Mouse (Mus musculus): ENCODE data around the gene Cldn5. TPM values are rescaled to one million over a fixed set of nuclear protein-coding genes. Genes with fewer than 3 reads are reported as not detected.

Cldn5 gene
- polyA plus RNA-seq, 1 experiment from 2014 or later: 128 TPM

DNA sequence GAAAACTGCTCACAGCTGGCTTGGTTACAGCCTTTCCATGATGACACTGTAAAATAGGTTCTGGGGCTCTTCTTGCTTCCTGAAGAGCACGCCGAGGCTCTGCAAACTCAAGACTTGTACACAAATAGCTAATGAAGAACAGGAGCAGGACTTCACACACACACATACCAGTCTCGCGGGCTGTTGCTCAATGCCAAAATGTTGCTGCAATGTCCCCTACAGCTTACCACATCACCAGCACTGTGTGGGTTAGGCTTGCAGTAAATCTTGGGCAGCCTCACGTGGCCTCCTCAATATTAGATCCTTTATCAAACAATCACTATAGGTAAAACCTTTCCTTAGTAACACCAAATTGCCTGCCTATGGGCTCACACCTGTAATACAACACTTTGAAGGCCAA lies 32.4 kb downstream of the Cldn5 start:
- 93% methylated on average over 5 of the region's 5 CpGs for WGBS
- H3K9me3 ChIP-seq (ENCODE audit: low read length): no peaks in the 10 kb centered on the region
- H3K36me3 ChIP-seq (ENCODE audit: insufficient read depth, low read length): peaks cover 35% of the 10 kb centered on the region
- no peak overlapping the region for H3K4me3 ChIP-seq (ENCODE audit: low read length)
- H3K4me1 ChIP-seq (ENCODE audit: insufficient read depth, low read length): peaks cover 16% of the 10 kb centered on the region
- no peak overlapping the region for H3K4me2 ChIP-seq (replicated peaks; ENCODE audit: low read depth, low read length)
- H3K27me3 ChIP-seq (ENCODE audit: insufficient read depth, low read length): no peaks in the 10 kb centered on the region
- no peak overlapping the region for H3K27ac ChIP-seq (ENCODE audit: low read length)
- ATAC-seq (ENCODE audit: low FRiP score, low TSS enrichment): no peak
- no peak overlapping the region for H3K9ac ChIP-seq (replicated peaks; ENCODE audit: low read length)

DNA sequence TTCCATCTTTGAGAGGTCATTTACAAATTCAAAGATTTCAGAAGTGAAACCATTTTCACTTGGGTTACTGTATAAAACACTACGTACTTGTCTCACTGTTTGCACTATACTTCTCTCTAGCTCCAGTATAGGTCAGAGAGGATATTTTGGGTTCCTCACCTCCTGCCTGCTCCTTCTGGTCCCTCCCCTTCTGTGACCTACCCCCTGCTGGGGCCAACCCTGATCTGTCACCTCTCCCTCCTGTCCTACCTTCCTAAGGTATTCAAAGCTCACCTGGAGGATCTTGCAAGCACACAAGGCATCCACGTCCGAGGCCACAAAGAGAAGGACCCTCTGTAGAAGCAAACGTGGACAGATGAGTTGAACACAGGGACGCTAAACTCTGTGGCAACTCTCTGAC lies 34.4 kb downstream of the Cldn5 start:
- Histone ChIP-seq H3K4me1 (ENCODE audit: insufficient read depth, low read length) (peaks cover 16% of the 10 kb centered on the region), H3K27me3 (ENCODE audit: insufficient read depth, low read length) (no peaks in the 10 kb centered on the region), H3K4me3 (ENCODE audit: low read length) (peak overlapping the region; percentile 87), H3K9ac (replicated peaks; ENCODE audit: low read length) (peak overlapping the region; percentile 91), H3K9me3 (ENCODE audit: low read length) (no peaks in the 10 kb centered on the region), H3K4me2 (replicated peaks; ENCODE audit: low read depth, low read length) (peak overlapping the region; percentile 88), H3K27ac (ENCODE audit: low read length) (no peak overlapping the region; the same call in 1 of the 2 replicates), H3K36me3 (ENCODE audit: insufficient read depth, low read length) (peaks cover 29% of the 10 kb centered on the region)
- peak; percentile 32 for ATAC-seq (ENCODE audit: low FRiP score, low TSS enrichment)
- 7% methylated on average over 5 of the region's 5 CpGs for WGBS

DNA sequence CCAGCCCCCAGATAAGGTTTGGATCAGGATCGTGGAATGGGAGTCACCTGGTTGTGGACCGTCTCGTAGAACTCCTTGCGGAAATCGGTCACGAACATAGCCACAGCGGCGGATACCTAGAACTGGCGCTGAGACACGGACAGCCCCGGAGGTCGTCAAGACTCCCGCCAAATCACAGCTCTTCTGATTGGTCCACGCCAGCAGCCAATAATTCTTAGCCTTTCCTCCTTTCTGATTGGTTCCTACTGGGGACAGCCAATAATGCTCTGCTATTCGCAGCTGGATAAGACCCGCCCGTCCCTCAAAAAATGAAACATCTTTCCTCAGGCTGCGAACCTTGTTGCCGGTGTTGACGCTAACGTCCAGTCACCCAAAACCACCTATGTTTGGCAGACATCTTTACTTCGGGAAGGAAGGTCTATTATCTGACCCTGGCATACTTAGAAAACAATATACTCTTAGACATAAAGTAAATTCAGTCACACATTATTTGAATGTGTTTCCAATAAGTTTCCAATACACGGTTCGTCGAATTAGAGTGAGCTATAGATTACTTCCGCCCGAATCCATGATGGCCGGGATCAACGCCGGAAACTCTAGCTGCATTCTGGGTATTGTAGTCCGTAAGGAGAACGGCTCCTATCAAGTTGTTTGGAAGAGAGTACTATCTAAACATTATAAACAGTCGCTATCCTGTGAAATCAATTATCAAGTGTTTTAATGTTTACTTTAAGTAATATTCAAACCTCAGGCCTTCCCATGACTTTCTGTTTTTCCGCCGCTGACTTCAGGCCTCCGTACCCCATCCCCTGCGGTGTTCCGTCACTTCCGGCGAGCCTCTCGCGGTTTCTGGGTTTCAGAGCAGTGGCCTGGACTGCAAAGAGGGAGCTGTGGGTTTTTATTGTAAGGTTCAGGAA lies 35.1 kb downstream of the Cldn5 start, which contains the start of the genes Ufd1 and Cdc45:
Gene Ufd1 (plus strand): TSS at position 312 of the 917 bp plus-strand sequence.
Gene Cdc45 (minus strand): TSS at position 520 of the 917 bp plus-strand sequence.
- Histone ChIP-seq H3K27me3 (ENCODE audit: insufficient read depth, low read length) (no peaks in the 10 kb centered on the region), H3K27ac (ENCODE audit: low read length) (peak within 1 kb of the TSS; percentile 81), H3K9ac (replicated peaks; ENCODE audit: low read length) (peak within 1 kb of the TSS; percentile 91), H3K9me3 (ENCODE audit: low read length) (no peaks in the 10 kb centered on the region), H3K4me2 (replicated peaks; ENCODE audit: low read depth, low read length) (peak within 1 kb of the TSS; percentile 88), H3K36me3 (ENCODE audit: insufficient read depth, low read length) (peaks cover 30% of the 10 kb centered on the region), H3K4me1 (ENCODE audit: insufficient read depth, low read length) (peaks cover 16% of the 10 kb centered on the region), H3K4me3 (ENCODE audit: low read length) (peak within 1 kb of the TSS; percentile 87)
- ATAC-seq (ENCODE audit: low FRiP score, low TSS enrichment): peak; percentile 96
- under 1% methylated on average over 42 of the region's 42 CpGs for WGBS

DNA sequence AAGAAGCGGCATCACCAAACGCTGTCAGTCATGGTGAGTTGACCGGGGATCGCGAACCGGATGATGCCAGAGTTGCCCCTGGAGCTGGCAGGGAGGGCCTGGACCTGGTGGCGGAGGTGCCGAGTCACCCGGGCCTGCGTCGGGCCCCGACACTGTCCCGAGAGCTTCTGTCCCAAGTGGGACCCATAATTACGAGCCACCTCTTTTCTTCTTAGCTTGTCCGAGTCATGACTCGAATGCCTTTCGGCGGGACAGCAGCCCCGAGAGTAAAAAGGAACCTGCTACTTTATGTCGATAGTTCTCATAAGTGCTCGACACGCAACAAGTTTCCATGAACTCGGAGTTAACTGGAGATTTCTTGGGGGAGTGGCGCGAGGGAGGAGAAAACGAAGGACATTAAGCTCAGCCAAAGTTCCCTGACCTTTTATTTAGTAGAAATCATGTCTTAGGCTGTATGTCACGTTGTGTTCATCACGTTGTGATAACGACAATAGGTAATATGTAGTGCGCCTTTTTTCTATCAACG lies 35.8 kb downstream of the Cldn5 start:
- ATAC-seq (ENCODE audit: low FRiP score, low TSS enrichment): peak; percentile 60
- WGBS: 1% methylated on average over 31 of the region's 31 CpGs
- H3K9ac ChIP-seq (replicated peaks; ENCODE audit: low read length): peak overlapping the region; percentile 91
- H3K4me2 ChIP-seq (replicated peaks; ENCODE audit: low read depth, low read length): peak overlapping the region; percentile 88
- H3K4me1 ChIP-seq (ENCODE audit: insufficient read depth, low read length): peaks cover 16% of the 10 kb centered on the region
- no peaks in the 10 kb centered on the region for H3K9me3 ChIP-seq (ENCODE audit: low read length)
- peaks cover 31% of the 10 kb centered on the region for H3K36me3 ChIP-seq (ENCODE audit: insufficient read depth, low read length)
- no peaks in the 10 kb centered on the region for H3K27me3 ChIP-seq (ENCODE audit: insufficient read depth, low read length)
- peak overlapping the region; percentile 87 for H3K4me3 ChIP-seq (ENCODE audit: low read length)
- peak overlapping the region; percentile 81 for H3K27ac ChIP-seq (ENCODE audit: low read length)

- no peak overlapping the region for H3K4me3 ChIP-seq (ENCODE audit: low read length)
- no peaks in the 10 kb centered on the region for H3K27me3 ChIP-seq (ENCODE audit: insufficient read depth, low read length)
- no peak overlapping the region for H3K9ac ChIP-seq (replicated peaks; ENCODE audit: low read length)
- peaks cover 81% of the 10 kb centered on the region for H3K36me3 ChIP-seq (ENCODE audit: insufficient read depth, low read length)
- no peak overlapping the region for H3K4me2 ChIP-seq (replicated peaks; ENCODE audit: low read depth, low read length)
- no peaks in the 10 kb centered on the region for H3K4me1 ChIP-seq (ENCODE audit: insufficient read depth, low read length)
- WGBS: 85% methylated on average over 1 of the region's 1 CpGs
- H3K27ac ChIP-seq (ENCODE audit: low read length): no peak overlapping the region
- ATAC-seq (ENCODE audit: low FRiP score, low TSS enrichment): no peak
- no peaks in the 10 kb centered on the region for H3K9me3 ChIP-seq (ENCODE audit: low read length)
Measured at GRCm38 (mm10) chr16:18822356-18822755, 45.7 kb downstream of the Cldn5 start.

GRCm38 (mm10) chr16:18822925-18823324 lies 46.3 kb downstream of the Cldn5 start:
- H3K4me3 ChIP-seq (ENCODE audit: low read length): no peak overlapping the region
- WGBS: 85% methylated on average over 4 of the region's 4 CpGs
- H3K9me3 ChIP-seq (ENCODE audit: low read length): no peaks in the 10 kb centered on the region
- no peak overlapping the region for H3K27ac ChIP-seq (ENCODE audit: low read length)
- no peak overlapping the region for H3K4me2 ChIP-seq (replicated peaks; ENCODE audit: low read depth, low read length)
- H3K27me3 ChIP-seq (ENCODE audit: insufficient read depth, low read length): no peaks in the 10 kb centered on the region
- no peaks in the 10 kb centered on the region for H3K4me1 ChIP-seq (ENCODE audit: insufficient read depth, low read length)
- no peak overlapping the region for H3K9ac ChIP-seq (replicated peaks; ENCODE audit: low read length)
- ATAC-seq (ENCODE audit: low FRiP score, low TSS enrichment): no peak
- H3K36me3 ChIP-seq (ENCODE audit: insufficient read depth, low read length): peaks cover 81% of the 10 kb centered on the region

Other genes with a start within 250 kb of the Cldn5 start
- 0.26 and 0.32 TPM in 2 replicates for gene Tbx1, start 186.2 kb upstream of the Cldn5 start, polyA plus RNA-seq (2015; fragmentation: Nextera tagmentation; extraction: Ambion mirVana)
- gene Gp1bb, start 154.4 kb upstream of the Cldn5 start, polyA plus RNA-seq (2015; fragmentation: Nextera tagmentation; extraction: Ambion mirVana): 0.96 and 1.3 TPM in 2 replicates
- gene Gm49601, start 150.4 kb upstream of the Cldn5 start, polyA plus RNA-seq (2015; fragmentation: Nextera tagmentation; extraction: Ambion mirVana): 2.1 and 2.6 TPM in 2 replicates
- gene Sept5, start 146.9 kb upstream of the Cldn5 start, polyA plus RNA-seq (2015; fragmentation: Nextera tagmentation; extraction: Ambion mirVana): 17.9 and 21.4 TPM in 2 replicates
- gene Ufd1, start 34.9 kb downstream of the Cldn5 start, polyA plus RNA-seq (2015; fragmentation: Nextera tagmentation; extraction: Ambion mirVana): 83.0 and 89.8 TPM in 2 replicates
- 52.1 and 53.1 TPM in 2 replicates for gene Cdc45, start 35.1 kb downstream of the Cldn5 start, polyA plus RNA-seq (2015; fragmentation: Nextera tagmentation; extraction: Ambion mirVana)
- gene 2510002D24Rik, start 59.7 kb downstream of the Cldn5 start, polyA plus RNA-seq (2015; fragmentation: Nextera tagmentation; extraction: Ambion mirVana): 50.5 and 51.9 TPM in 2 replicates
- not detected in 2 replicates for gene Gm28539, start 59.7 kb downstream of the Cldn5 start, polyA plus RNA-seq (2015; fragmentation: Nextera tagmentation; extraction: Ambion mirVana)
- gene Mrpl40, start 100.0 kb downstream of the Cldn5 start, polyA plus RNA-seq (2015; fragmentation: Nextera tagmentation; extraction: Ambion mirVana): 99.2 and 99.9 TPM in 2 replicates
- 9.1 and 9.9 TPM in 2 replicates for gene Hira, start 100.2 kb downstream of the Cldn5 start, polyA plus RNA-seq (2015; fragmentation: Nextera tagmentation; extraction: Ambion mirVana)